Mouse (Mus musculus): ENCODE data around the gene Unc79.

Unc79 gene

DNA sequence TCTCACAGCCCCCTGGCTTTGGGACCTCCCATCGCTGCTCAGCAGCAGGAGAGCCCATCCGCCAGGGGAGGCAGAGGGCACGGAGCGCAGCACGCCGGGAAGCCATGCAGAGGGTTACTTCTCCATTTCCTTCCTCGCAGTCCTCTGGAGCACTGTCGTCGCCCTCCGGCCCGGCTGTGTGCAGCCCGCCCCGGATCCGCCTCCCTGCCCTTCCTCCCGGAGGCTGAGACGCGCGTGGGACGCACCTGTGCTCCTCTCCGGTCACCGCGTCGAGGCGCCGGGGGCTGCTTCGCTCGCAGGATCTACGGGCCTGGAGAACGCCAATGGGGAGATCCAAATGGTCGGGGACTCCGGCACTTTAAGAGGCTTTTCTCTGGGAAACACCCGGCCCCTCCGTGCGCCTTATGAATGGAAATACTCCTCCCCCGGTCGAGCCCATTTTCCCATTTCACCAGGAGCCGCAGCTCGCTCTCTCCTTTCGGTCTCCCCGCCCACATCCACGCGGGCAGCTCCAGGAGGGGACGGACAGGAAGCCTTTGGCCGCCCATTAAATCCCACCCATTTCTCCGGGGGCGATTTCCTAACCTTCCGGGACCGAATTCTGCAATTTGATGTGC lies at the start of gene Unc79:
Gene Unc79, plus strand, starts transcription at position 82 of the 617 bp plus-strand sequence.
- no peak for DNase-seq (ENCODE audit: extremely low spot score, low read depth, low spot score)

DNA sequence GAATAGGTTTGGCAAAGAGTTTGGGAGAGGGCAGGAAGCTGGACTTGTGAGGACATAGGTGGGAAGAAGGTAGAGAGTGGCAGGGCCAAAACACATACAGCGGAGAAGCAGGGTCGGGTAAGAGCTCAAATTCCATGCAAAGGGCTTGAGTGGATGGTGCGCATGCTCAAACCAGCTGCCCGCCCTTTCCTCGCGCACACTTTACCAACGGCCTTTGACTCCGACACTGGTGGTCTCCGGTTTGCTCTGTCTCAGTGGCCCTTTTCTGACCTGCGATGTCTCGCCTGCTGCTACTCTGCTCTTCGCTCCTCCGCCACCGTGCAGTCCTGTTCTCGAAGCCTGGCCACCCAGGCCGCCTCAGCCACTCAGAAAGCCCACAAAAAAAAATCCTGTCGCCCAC lies 49.6 kb upstream of the Unc79 start, which contains the start of gene Cox8c:
Gene Cox8c, plus strand, starts transcription at position 226 of the 400 bp plus-strand sequence.
- DNase-seq (ENCODE audit: extremely low spot score, low read depth, low spot score) = no peak

DNA sequence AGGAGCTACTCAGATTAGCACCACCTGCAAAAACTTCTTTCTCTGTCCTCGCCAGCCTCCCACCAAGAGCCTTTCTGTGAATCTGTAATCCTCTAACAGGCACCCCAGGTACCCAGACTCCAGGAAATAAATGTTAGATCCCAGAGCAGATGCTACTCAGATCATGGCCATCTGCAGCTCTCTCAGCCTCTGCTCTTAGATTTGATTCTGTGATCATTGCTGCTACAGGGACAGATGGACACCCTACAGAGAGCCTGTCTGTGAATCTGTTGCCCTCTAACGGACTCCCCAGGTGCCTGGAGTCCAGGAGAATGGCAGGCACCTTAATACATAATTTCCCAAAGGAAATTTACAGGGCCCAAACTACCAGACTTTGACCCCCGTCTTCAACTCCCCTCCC lies 40.5 kb upstream of the Unc79 start:
- no peak for DNase-seq (ENCODE audit: extremely low spot score, low read depth, low spot score)

GRCm38 (mm10) chr12:102916073-102916472 lies 32.6 kb upstream of the Unc79 start:
- peak; percentile 35 for DNase-seq (ENCODE audit: extremely low spot score, low read depth, low spot score)

DNA sequence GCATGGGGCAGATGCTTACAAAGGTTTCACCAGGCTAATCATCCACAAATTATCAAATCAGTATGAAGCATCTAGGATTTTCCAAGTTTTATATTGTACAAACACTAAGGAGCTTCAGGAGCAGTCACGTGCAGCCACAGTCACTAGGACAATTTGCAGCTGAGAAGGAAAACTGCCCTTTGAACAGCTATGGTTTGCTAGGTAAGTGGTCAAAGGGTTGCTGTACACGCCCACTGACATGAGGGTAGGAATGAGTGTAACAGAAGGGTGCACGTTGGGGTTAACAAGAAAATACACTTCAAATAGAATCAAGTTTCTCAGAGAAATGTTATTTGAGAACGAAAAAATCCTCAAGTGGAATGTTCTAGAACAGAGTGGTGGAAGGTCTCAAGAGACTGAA lies 18.9 kb upstream of the Unc79 start:
- DNase-seq (ENCODE audit: extremely low spot score, low read depth, low spot score) = no peak

DNA sequence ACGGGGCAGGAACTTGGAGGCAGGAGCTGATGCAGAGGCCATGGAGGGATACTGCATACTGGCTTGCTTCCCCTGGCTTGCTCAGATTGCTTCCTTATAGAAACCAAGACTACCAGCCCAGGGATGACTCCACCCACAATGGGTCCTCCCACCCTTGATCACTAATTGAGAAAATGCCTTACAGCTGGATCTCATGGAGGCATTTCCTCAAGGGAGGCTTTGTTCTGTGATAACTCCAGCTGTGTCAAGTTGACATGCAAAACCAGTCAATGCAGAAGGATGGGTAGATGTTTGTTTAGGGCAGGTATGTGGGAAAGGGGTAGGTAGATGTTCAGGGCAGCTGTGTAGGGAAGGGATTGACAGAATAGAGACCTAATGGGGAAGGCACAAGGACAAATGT lies 18.3 kb upstream of the Unc79 start:
- no peak for DNase-seq (ENCODE audit: extremely low spot score, low read depth, low spot score)

GRCm38 (mm10) chr12:102930789-102931188 lies 17.9 kb upstream of the Unc79 start:
- no peak for DNase-seq (ENCODE audit: extremely low spot score, low read depth, low spot score)

DNA sequence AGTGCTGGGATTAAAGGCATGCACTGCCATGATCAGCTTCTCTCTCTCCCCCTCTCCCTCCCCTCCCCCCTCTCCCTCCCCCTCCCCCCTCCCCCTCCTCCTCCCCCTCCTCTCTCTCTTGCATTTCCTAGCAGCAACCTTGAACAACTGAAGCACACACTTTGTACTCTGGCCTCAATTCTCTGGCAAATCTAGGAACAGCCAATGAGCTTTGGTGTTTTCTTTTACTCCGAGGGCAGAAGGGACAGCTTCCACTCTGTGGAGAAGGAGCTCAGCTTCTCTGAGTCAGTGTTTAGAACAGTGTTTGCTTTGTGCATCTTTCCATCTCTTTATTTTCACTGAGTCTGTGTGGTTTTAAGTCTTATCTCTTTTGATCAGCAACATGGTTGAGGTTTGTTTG lies 12.8 kb upstream of the Unc79 start:
- no peak for DNase-seq (ENCODE audit: extremely low spot score, low read depth, low spot score)

GRCm38 (mm10) chr12:102945571-102945970 lies 3.1 kb upstream of the Unc79 start:
- DNase-seq (ENCODE audit: extremely low spot score, low read depth, low spot score) = no peak

DNA sequence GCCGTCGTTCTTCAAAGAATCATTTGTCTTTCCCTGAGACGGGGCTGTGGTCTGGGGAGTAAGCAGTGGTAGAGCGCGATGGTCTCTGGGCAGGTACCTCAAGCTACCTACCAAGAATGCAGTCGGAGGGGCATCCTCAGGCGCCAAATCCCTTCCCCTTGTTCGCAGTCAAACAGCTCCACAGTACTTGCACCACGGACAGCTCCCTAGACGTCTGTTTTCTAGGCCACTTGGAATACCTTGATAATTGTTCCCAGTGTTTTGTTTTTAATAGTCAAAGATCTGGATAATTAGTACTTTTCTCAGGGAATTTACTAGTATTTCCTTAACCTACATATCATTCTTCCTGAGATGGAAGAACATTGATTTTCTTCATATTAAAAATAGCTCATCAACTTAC lies 833 bp upstream of the Unc79 start:
- DNase-seq (ENCODE audit: extremely low spot score, low read depth, low spot score) = no peak

- DNase-seq (ENCODE audit: extremely low spot score, low read depth, low spot score) = no peak
Measured at GRCm38 (mm10) chr12:102949395-102950208, 943 bp downstream of the Unc79 start.

DNA sequence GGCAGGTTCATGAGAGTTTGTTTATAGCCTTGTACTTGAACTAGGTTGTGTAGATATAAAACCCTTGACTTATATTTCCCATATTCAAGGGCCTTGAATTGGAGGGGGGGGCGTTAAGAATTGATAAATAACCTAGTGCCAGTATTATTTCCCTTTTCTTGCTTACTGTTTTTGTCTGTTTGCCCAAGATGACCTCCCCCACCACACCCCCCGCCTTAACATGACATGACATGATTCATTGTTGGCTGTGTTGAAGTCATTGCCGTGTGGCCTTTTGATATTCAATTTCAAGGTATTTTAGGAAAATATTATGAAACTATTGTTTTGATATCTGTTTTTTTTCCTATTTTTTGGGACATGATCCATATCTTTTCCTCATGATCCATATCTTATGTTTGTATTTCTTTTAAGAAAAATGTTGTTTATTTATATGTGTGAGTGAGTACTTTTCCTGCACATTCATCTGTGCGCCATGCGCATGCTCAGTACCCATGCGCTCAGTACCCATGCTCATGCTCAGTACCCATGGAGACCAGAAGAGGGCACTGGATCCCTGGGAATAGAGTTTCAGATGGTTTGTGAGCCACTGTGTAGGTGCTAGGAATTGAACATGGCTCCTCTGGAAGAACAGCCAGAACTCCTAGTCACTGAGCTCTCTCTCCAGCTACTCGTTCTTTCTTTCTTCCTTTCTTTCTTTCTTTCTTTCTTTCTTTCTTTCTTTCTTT lies 11.6 kb downstream of the Unc79 start:
- no peak for DNase-seq (ENCODE audit: extremely low spot score, low read depth, low spot score)

GRCm38 (mm10) chr12:102961066-102961465 lies 12.4 kb downstream of the Unc79 start:
- DNase-seq (ENCODE audit: extremely low spot score, low read depth, low spot score) = no peak

DNA sequence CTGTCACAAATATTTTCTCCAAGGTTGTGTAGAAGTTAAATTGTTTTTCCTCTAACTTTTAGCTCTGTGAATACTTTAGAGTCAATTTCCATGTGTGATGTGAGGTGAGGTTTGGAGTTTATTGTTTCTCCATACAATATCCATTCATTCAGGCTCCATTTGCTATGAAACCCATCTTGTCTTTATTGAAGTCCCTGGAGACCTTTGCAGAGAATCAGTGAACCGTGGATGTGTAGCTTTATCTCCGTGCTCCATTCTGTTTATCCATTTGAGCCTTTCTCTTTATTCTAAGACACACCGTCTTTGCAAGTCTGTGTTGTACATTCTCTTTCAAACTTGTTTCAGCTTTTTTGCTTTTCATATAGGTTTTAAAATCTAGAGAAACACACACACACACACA lies 15.8 kb downstream of the Unc79 start:
- DNase-seq (ENCODE audit: extremely low spot score, low read depth, low spot score) = no peak

- DNase-seq (ENCODE audit: extremely low spot score, low read depth, low spot score) = no peak
Measured at GRCm38 (mm10) chr12:102980584-102980983, 31.9 kb downstream of the Unc79 start.

DNA sequence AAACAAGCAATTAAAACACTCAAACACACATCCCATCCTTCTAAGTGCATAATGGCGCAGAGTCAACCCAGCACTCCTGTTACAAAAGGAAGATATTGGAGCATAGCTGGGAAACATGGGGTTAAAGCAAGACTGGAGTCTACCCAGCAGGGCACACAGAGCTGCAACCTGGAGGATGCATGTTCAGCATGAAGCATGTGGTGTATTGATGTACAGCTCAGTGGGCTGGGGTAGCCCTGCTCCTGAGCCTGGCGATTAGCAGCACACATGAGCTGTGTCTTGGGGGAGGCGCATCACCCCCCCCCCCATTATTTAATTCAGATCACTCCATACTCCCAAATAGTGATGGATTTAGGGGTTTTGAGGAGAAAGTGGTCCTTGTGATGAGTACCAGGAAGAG lies 32.9 kb downstream of the Unc79 start:
- no peak for DNase-seq (ENCODE audit: extremely low spot score, low read depth, low spot score)

DNA sequence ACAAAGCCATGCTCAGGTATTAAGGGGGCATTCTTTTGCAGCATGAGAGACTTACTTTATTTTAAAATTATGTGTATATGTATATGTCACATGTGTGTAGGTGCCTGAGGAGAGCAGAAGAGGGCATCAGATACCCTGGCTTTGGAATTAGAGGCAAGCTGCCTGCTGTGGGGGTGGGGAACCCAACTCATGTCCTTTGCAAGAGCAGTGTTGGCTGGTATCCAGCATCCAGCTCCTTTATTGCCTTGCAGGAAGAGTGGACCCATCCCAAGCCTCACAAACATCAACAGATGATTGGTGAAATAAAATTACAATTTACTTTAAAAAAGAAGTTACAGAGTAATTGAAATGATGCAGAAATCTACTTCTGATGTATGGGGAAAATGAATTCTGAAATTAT lies 36.7 kb downstream of the Unc79 start:
- DNase-seq (ENCODE audit: extremely low spot score, low read depth, low spot score) = no peak

DNA sequence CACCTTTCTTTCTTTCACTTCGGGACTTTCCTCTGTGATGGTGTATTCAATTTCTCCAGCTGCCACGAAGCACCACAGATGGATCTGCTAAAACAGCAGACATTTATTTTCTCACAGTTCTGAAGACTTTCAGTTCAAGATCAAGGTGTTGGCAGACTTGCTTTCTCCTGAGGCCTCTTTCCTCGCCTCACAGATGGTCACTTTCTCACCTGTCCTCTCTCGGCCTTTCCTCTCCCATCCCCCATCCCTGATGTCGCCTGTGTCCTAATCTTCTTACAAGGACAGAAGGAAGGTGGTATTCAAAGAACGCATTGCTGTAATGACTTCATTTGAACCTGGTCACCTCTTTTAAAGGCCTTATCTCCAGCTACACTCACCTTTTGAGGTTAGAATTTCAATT lies 39.1 kb downstream of the Unc79 start:
- no peak for DNase-seq (ENCODE audit: extremely low spot score, low read depth, low spot score)

GRCm38 (mm10) chr12:103008491-103008890 lies 59.8 kb downstream of the Unc79 start:
- DNase-seq (ENCODE audit: extremely low spot score, low read depth, low spot score) = no peak

GRCm38 (mm10) chr12:103018161-103018560 lies 69.5 kb downstream of the Unc79 start:
- DNase-seq (ENCODE audit: extremely low spot score, low read depth, low spot score) = no peak

DNA sequence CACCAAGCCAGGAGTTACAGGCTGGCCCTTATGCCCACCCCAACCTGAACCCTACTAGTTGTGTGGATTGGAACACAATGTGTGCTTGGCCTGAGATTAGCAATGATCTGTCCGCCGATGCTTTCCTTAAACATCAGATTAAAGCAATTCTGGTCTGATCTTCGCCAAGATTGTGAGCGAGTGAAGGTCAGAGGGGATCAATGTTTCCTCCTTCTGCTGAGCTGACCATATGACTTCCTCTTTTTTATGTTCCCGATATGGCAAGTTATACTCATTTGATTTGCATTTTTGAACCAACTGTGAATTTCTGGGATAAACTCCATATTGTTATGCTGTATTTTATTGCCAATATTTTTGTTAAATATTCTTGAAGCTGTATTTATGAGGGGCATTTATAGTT lies 88.0 kb downstream of the Unc79 start:
- no peak for DNase-seq (ENCODE audit: extremely low spot score, low read depth, low spot score)

- no peak for DNase-seq (ENCODE audit: extremely low spot score, low read depth, low spot score)
Measured at GRCm38 (mm10) chr12:103039332-103039731, 90.7 kb downstream of the Unc79 start.
